Mouse (Mus musculus): Measurements from ENCODE around the gene Higd1c. TPM values are rescaled to one million over a fixed set of nuclear protein-coding genes. Genes with fewer than 3 reads are reported as not detected.
"Not testable (repeated sequence)": the region's sequence is repeated elsewhere in the genome, so short reads cannot be mapped to it uniquely, and the experiment has no call there.

The Higd1c gene
- polyA plus RNA-seq, 1 experiment from 2014 or later, result not detected

DNA sequence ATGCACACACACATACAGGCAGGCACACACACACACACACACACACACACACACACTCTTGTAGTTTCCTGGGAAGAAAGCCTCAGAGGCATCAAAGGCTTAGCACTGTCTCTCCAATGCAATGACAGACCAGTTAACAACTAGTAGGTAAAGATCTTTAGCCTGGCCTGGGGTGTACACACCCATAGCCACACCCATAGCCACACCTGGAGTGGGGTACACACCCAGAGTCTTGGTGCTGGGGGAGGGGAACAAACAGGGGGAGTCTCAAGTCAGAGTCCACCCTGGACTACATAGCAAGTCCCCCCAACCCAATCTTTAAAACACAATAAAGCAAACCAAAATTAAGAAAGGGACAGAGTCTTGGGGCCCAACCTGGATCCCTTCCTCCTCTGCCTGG, 27.0 kb upstream of the Higd1c start:
- H3K4me3 ChIP-seq; H3K9ac ChIP-seq; H3K36me3 ChIP-seq; H3K4me2 ChIP-seq; H3K4me1 ChIP-seq; H3K27ac ChIP-seq; ATAC-seq (ENCODE audit: insufficient number of reproducible peaks, low FRiP score, low TSS enrichment, low read depth); H3K9me3 ChIP-seq; H3K27me3 ChIP-seq: not testable (repeated sequence)

DNA sequence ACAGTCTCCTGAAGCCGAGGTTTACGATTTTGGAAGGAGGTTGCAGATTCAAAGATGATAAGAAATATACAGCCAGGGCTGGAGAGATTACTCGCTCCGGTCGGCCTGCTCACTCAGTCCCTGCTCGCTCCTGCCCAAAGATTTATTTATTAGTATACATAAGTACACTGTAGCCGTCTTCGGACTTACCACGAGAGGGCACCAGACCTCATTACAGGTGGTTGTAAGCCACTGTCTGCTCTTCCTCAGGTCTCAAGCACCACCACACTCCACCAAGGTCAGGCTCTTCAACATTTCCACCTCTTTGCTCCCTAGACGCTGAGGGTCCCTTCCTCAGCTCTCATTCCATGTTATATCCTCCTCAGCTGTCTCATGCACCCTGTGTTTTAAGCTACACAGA, 26.5 kb upstream of the Higd1c start:
- H3K27me3 ChIP-seq; H3K4me2 ChIP-seq; H3K4me3 ChIP-seq; H3K27ac ChIP-seq; H3K36me3 ChIP-seq; H3K9ac ChIP-seq; ATAC-seq (ENCODE audit: insufficient number of reproducible peaks, low FRiP score, low TSS enrichment, low read depth); H3K9me3 ChIP-seq; H3K4me1 ChIP-seq: not testable (repeated sequence)
- 31% methylated on average over 10 of the region's 10 CpGs for WGBS

DNA sequence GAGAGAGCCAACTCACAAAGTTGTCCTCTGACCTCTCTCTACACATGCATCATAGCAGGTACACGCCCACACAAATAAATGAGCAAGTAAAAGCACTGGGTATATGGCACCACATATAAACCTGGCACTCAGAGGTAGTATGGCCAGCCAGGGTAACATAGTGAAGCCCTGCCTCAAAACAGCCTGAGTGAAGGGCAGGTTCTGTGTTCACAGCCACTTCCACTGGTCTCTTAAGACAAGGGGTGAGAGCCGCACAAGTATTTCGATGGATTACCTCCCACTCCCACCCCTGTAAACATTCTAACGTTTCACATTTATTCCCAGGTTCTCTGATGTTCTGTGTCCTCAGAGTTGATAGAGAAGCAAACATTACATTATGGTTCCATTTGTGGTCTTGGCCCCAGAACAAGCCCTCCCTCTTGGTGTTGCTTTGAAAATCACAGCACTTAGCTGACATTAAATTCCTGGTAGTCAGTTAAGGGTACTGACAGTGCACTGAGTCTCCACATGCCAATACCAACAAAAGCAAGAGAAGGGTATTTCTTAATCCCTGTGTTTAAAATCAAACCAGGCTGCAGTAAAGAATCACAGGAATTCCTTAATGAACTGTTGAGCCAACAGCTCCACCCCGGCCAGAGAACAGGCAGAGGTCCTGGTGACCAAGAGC, 22.9 kb upstream of the Higd1c start:
- not testable (repeated sequence) for H3K27me3 ChIP-seq; ATAC-seq (ENCODE audit: insufficient number of reproducible peaks, low FRiP score, low TSS enrichment, low read depth); H3K9me3 ChIP-seq; H3K9ac ChIP-seq; H3K36me3 ChIP-seq; H3K4me1 ChIP-seq; H3K4me2 ChIP-seq; H3K4me3 ChIP-seq; H3K27ac ChIP-seq
- WGBS, result 61% methylated on average over 5 of the region's 5 CpGs

DNA sequence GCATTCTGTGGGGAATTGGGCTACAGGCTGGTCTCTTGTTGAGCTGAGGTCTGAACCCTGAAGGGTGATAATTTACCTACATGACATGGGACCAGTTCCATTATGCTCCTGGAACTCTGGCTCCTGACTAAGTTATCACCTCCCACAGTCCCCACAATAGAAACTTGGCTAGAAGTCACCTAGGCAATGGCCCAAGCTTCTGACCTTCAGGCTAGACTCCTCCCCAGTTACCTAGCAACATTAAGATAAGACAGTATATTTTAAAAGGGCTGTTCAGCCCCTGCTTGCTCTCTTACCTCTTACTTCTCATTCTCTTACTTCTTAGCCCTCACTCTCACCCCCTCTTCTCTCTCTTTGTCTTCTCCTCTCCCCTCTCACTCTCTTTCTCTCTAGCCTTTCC, 18.9 kb upstream of the Higd1c start:
- Histone ChIP-seq H3K9ac (no peak overlapping the region), H3K4me1 (0 out of 2 replicates have a peak, but pooled peaks cover 6% of the 10 kb centered on the region), H3K4me3 (no peak overlapping the region), H3K27me3 (no peaks in the 10 kb centered on the region), H3K4me2 (no peak overlapping the region), H3K36me3 (no peaks in the 10 kb centered on the region), H3K9me3 (no peaks in the 10 kb centered on the region), H3K27ac (no peak overlapping the region)
- no peak for ATAC-seq (ENCODE audit: insufficient number of reproducible peaks, low FRiP score, low TSS enrichment, low read depth)

DNA sequence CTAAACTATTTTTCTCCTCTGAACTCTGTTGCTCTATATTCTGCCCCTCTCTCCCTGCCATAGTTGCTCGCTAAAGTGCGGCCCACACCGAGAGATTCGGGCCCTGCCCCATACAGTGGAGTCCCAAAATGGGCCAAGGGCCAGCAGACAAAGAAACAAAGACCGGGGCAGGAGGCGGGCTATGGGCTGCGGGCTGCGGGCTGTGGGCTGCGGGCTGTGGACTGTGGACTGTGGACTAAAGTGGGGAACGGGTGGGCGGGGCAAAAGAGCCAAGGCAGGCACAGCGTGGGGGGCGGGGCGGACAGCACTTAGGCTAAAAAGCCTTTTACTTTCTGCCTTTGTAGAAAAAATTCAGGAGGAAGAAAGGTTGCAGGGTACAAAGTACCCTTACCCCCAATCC, 17.6 kb upstream of the Higd1c start:
- H3K27me3 ChIP-seq, result no peaks in the 10 kb centered on the region
- H3K4me2 ChIP-seq, result no peak overlapping the region
- WGBS, result 65% methylated on average over 14 of the region's 14 CpGs
- H3K27ac ChIP-seq, result no peak overlapping the region
- H3K9ac ChIP-seq, result no peak overlapping the region
- no peaks in the 10 kb centered on the region for H3K36me3 ChIP-seq
- ATAC-seq (ENCODE audit: insufficient number of reproducible peaks, low FRiP score, low TSS enrichment, low read depth), result no peak
- peaks cover 8% of the 10 kb centered on the region; the same call in 1 of the 2 replicates for H3K4me1 ChIP-seq
- H3K9me3 ChIP-seq, result no peaks in the 10 kb centered on the region
- H3K4me3 ChIP-seq, result no peak overlapping the region

DNA sequence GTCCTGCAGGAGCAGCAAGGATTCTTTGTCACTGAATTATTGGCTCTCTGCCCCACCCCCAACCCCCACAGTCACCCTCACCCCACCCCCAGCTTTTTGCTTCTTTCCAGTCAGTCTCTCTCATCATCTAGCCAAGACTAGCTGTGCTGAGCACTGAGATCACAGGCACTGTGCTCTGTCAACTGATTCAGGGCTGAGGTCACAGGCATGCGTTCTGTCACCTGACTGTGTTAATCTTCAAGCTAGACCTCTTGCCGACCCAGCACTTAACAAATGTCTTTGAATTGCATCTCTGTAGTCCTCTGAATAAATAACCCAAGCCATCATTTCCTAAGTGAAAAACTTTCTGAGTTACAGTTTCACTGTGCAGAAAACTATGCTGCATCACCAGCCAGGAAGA, 14.8 kb upstream of the Higd1c start:
- no peak overlapping the region for H3K4me3 ChIP-seq

DNA sequence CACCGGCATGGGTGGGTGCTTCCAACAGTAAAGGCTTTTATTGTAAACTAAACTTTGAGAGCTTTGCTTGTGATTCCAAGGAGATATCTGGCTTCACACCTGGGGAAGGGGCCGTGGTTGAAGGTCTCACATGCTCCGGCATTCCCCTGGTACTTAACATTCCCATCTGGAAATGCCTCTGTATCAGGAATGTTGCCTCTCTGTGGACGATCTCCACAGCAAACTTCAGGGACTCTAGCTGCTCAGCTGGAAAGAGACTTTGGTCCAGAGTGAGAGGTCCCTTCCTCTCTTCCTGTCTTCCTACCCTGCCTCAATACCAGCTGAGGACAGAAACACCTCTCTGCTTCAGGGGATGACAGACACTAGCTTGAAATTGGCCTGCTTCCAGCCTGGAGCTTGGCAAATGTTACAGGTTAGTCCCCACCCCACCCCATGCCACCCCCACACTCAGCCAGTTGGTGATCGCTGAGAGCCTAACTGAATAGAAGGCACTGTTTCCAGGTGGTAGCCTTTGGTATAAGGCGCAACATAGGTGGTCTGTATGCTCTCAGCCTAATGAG, 12.8 kb upstream of the Higd1c start:
- Histone ChIP-seq H3K4me3 (no peak overlapping the region), H3K9ac (no peak overlapping the region), H3K36me3 (no peaks in the 10 kb centered on the region), H3K4me1 (peaks cover 9% of the 10 kb centered on the region; the same call in 1 of the 2 replicates), H3K4me2 (no peak overlapping the region), H3K27ac (no peak overlapping the region), H3K9me3 (no peaks in the 10 kb centered on the region), H3K27me3 (no peaks in the 10 kb centered on the region)
- 40% methylated on average over 6 of the region's 6 CpGs for WGBS
- ATAC-seq (ENCODE audit: insufficient number of reproducible peaks, low FRiP score, low TSS enrichment, low read depth), result no peak

More for the DNA sequence above, 14.8 kb upstream of the Higd1c start:
- Histone ChIP-seq H3K4me1 (peaks cover 11% of the 10 kb centered on the region; the same call in 1 of the 2 replicates), H3K27me3 (no peaks in the 10 kb centered on the region), H3K4me2 (no peak overlapping the region), H3K9me3 (no peaks in the 10 kb centered on the region), H3K9ac (no peak overlapping the region), H3K27ac (no peak overlapping the region), H3K36me3 (no peaks in the 10 kb centered on the region)
- ATAC-seq (ENCODE audit: insufficient number of reproducible peaks, low FRiP score, low TSS enrichment, low read depth), result no peak
- WGBS, result 33% methylated on average over 2 of the region's 2 CpGs

DNA sequence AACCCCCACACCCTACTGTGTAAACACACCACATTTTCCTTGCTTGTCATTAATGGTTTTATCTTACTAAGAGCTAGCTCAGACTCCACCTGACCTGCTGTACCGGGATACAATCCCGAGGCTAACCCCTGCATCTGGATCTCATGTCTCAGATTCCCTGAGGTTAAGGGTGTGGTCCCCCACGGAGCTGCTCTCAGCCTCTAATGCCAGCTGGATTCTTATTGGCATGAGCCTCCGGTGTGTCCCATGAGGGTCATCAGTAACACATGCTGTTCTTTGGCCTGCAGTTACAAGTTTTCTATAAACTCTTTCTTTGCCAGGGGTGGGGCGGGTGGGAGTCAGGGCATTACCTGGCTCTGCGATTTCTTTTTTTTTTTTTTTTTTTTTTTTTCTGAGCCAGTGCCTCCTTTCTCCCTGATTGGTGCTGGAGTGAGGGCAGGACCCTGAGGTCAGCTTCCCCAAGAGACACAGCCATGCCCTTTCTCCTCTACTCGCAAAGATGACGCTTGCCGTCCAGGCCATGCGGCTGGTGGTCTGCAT, 11.6 kb upstream of the Higd1c start, which contains the start of the genes Methig1 and Mettl7a2:
Gene Methig1 (plus strand): TSS at position 439 of the 540 bp plus-strand sequence.
Gene Mettl7a2 (plus strand): TSS at position 490 of the 540 bp plus-strand sequence.
- no peak within 1 kb of the TSS for H3K27ac ChIP-seq
- H3K27me3 ChIP-seq, result no peaks in the 10 kb centered on the region
- H3K9me3 ChIP-seq, result no peaks in the 10 kb centered on the region
- H3K4me3 ChIP-seq, result no peak within 1 kb of the TSS
- 67% methylated on average over 10 of the region's 10 CpGs for WGBS
- H3K4me1 ChIP-seq, result peaks cover 5% of the 10 kb centered on the region; the same call in 1 of the 2 replicates
- ATAC-seq (ENCODE audit: insufficient number of reproducible peaks, low FRiP score, low TSS enrichment, low read depth), result no peak
- no peak within 1 kb of the TSS for H3K9ac ChIP-seq
- no peak within 1 kb of the TSS for H3K4me2 ChIP-seq
- no peaks in the 10 kb centered on the region for H3K36me3 ChIP-seq

DNA sequence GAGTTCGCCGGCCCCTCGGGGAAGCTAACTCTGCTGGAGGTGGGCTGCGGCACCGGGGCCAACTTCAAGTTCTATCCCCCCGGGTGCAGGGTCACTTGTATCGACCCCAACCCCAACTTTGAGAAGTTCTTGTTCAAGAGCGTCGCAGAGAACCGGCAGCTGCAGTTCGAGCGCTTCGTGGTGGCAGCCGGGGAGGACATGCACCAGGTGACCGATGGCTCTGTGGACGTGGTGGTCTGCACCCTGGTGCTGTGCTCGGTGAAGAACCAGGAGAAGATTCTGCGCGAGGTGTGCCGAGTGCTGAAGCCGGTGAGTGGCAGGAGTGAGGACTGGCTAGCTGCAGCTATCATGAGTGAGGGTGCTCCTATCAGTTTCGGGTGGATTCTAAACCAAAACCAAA, 10.9 kb upstream of the Higd1c start:
- H3K4me2 ChIP-seq; H3K9ac ChIP-seq; H3K36me3 ChIP-seq; ATAC-seq (ENCODE audit: insufficient number of reproducible peaks, low FRiP score, low TSS enrichment, low read depth); H3K4me3 ChIP-seq; H3K9me3 ChIP-seq; H3K27me3 ChIP-seq; H3K4me1 ChIP-seq; H3K27ac ChIP-seq: not testable (repeated sequence)
- 90% methylated on average over 22 of the region's 22 CpGs for WGBS

DNA sequence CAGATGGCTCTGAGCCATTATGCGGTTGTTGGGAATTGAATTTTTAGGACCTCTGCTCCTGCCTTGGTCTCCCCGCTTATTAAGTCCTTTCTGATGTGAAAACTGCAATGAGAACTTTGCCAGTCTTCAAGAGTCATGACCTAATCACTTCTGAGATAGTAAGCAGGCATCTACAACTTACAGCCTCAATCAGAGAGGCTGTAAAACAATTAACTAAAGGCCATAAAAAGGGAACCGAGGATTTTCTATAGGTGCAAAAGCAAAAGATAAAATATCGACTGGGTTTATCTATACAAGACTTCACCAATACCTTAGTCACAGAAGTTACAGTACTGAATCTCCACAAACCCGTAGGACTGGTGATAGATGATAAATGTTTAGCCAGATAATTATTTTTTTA, 8.5 kb upstream of the Higd1c start:
- Histone ChIP-seq H3K36me3 (no peaks in the 10 kb centered on the region), H3K4me1 (peaks cover 5% of the 10 kb centered on the region; the same call in 1 of the 2 replicates), H3K27me3 (no peaks in the 10 kb centered on the region), H3K4me3 (no peak overlapping the region), H3K4me2 (no peak overlapping the region), H3K27ac (no peak overlapping the region), H3K9ac (no peak overlapping the region), H3K9me3 (no peaks in the 10 kb centered on the region)
- WGBS, result 46% methylated on average over 5 of the region's 5 CpGs
- ATAC-seq (ENCODE audit: insufficient number of reproducible peaks, low FRiP score, low TSS enrichment, low read depth), result no peak

DNA sequence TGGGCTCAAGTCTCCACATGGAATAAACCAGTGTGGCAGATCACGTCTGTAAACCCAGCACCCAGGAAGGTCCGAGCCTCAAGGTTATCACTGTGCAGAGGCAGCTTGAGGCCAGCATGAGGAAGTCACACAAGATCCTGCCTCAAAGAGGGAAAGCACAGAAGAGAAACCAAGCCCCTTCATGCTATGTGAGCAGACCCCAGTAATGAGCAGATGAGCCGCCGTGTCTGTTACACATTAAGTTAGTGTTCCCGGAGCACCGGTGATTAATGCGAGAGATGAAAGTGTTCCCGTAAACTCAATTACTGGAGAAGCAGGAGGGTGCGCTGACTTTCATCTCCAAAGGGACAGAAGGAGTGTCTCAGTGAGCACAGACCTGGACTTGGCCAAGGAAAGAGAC, 1.6 kb downstream of the Higd1c start:
- H3K9ac ChIP-seq; H3K4me2 ChIP-seq; H3K4me1 ChIP-seq; H3K27ac ChIP-seq; H3K36me3 ChIP-seq; H3K4me3 ChIP-seq; ATAC-seq (ENCODE audit: insufficient number of reproducible peaks, low FRiP score, low TSS enrichment, low read depth); H3K9me3 ChIP-seq; H3K27me3 ChIP-seq: not testable (repeated sequence)
- WGBS, result 27% methylated on average over 9 of the region's 9 CpGs

DNA sequence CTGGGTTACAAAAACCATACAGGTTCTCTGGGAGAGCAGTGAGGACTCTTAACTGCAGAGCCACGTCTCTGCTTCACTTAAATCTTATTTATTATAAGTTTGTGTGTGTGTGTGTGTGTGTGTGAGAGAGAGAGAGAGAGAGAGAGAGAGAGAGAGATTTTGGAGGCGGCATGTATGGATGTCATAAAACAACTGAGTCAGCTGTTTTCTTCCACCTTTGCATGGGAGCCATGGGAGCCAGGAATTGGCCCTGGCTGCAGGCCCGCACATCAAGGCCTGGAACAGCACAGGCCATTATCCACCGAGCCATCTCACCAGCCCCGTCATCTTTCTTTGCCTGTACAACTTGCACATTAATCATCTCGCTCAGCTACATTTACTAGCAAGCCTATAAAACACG, 2.8 kb downstream of the Higd1c start:
- no peak overlapping the region for H3K4me3 ChIP-seq
- H3K27ac ChIP-seq, result no peak overlapping the region
- H3K4me1 ChIP-seq, result peaks cover 5% of the 10 kb centered on the region; the same call in 1 of the 2 replicates
- WGBS, result 27% methylated on average over 7 of the region's 7 CpGs
- no peak overlapping the region for H3K9ac ChIP-seq
- ATAC-seq (ENCODE audit: insufficient number of reproducible peaks, low FRiP score, low TSS enrichment, low read depth), result no peak
- no peak overlapping the region for H3K4me2 ChIP-seq
- H3K36me3 ChIP-seq, result no peaks in the 10 kb centered on the region
- no peaks in the 10 kb centered on the region for H3K27me3 ChIP-seq
- H3K9me3 ChIP-seq, result no peaks in the 10 kb centered on the region

All from limb, embryonic 15.5 days (tissue).